Mouse (Mus musculus): ENCODE data around the gene Ino80. TPM values are rescaled to one million over a fixed set of nuclear protein-coding genes. Genes with fewer than 3 reads are reported as not detected.

Gene Ino80
- polyA plus RNA-seq (2014; fragmentation: Nextera tagmentation; extraction: Ambion mirVana): 6.7 and 6.9 TPM in 2 replicates

GRCm38 (mm10) chr2:119477571-119478396, at the start of gene Ino80:
Ino80 (minus strand) TSS chr2:119477687.
- Histone ChIP-seq H3K27me3 (ENCODE audit: insufficient read depth, low read length) (no peaks in the 10 kb centered on the region), H3K4me3 (ENCODE audit: low read depth, low read length) (peak within 1 kb of the TSS; percentile 95), H3K4me2 (peak within 1 kb of the TSS; percentile 83), H3K9ac (peak within 1 kb of the TSS; percentile 96), H3K4me1 (ENCODE audit: insufficient read depth) (no peaks in the 10 kb centered on the region), H3K9me3 (ENCODE audit: low read depth, low read length) (no peaks in the 10 kb centered on the region), H3K27ac (ENCODE audit: low read depth) (peak within 1 kb of the TSS; percentile 98), H3K36me3 (ENCODE audit: insufficient read depth) (no peaks in the 10 kb centered on the region)
- DNase-seq (peak; percentile 100), ATAC-seq (ENCODE audit: insufficient read depth) (peak; percentile 95)
- no peak for TF ChIP-seq CTCF (IDR thresholded peaks at IDR 0.05; ENCODE audit: low read depth)
- WGBS: under 1% methylated on average over 71 of the region's 72 CpGs

GRCm38 (mm10) chr2:119525422-119525821, 47.9 kb upstream of the Ino80 start:
- H3K4me3 ChIP-seq (ENCODE audit: low read depth, low read length): no peak overlapping the region
- DNase-seq (no peak), ATAC-seq (ENCODE audit: insufficient read depth) (no peak)
- H3K9ac ChIP-seq: no peak overlapping the region
- H3K27me3 ChIP-seq (ENCODE audit: insufficient read depth, low read length): no peaks in the 10 kb centered on the region
- H3K9me3 ChIP-seq (ENCODE audit: low read depth, low read length): no peaks in the 10 kb centered on the region
- no peak overlapping the region for H3K4me2 ChIP-seq
- 48% methylated on average over 4 of the region's 4 CpGs for WGBS
- no peak for TF ChIP-seq CTCF (IDR thresholded peaks at IDR 0.05; ENCODE audit: low read depth)
- H3K27ac ChIP-seq (ENCODE audit: low read depth): no peak overlapping the region
- no peaks in the 10 kb centered on the region for H3K36me3 ChIP-seq (ENCODE audit: insufficient read depth)
- no peaks in the 10 kb centered on the region for H3K4me1 ChIP-seq (ENCODE audit: insufficient read depth)

- H3K4me1 ChIP-seq (ENCODE audit: insufficient read depth): no peaks in the 10 kb centered on the region
- DNase-seq: no peak
- H3K4me2 ChIP-seq: no peak overlapping the region
- TF ChIP-seq CTCF (IDR thresholded peaks at IDR 0.05; ENCODE audit: low read depth): no peak
- H3K36me3 ChIP-seq (ENCODE audit: insufficient read depth): no peaks in the 10 kb centered on the region
- H3K9ac ChIP-seq: no peak overlapping the region
- no peak overlapping the region for H3K27ac ChIP-seq (ENCODE audit: low read depth)
- H3K27me3 ChIP-seq (ENCODE audit: insufficient read depth, low read length): no peaks in the 10 kb centered on the region
- 73% methylated on average over 4 of the region's 4 CpGs for WGBS
- H3K4me3 ChIP-seq (ENCODE audit: low read depth, low read length): no peak overlapping the region
- H3K9me3 ChIP-seq (ENCODE audit: low read depth, low read length): no peaks in the 10 kb centered on the region
- no peak for ATAC-seq (ENCODE audit: insufficient read depth)
These were observed 46.3 kb upstream of the Ino80 start for GRCm38 (mm10) chr2:119523836-119524235.

GRCm38 (mm10) chr2:119520550-119520949, 43.1 kb upstream of the Ino80 start:
- Histone ChIP-seq H3K36me3 (ENCODE audit: insufficient read depth) (no peaks in the 10 kb centered on the region), H3K9ac (no peak overlapping the region)
- 58% methylated on average over 7 of the region's 7 CpGs for WGBS

GRCm38 (mm10) chr2:119516811-119517210, 39.3 kb upstream of the Ino80 start:
- H3K9ac ChIP-seq: no peak overlapping the region
- no peaks in the 10 kb centered on the region for H3K36me3 ChIP-seq (ENCODE audit: insufficient read depth)
- no peaks in the 10 kb centered on the region for H3K4me1 ChIP-seq (ENCODE audit: insufficient read depth)
- TF ChIP-seq CTCF (IDR thresholded peaks at IDR 0.05; ENCODE audit: low read depth): no peak
- DNase-seq (no peak), ATAC-seq (ENCODE audit: insufficient read depth) (no peak)
- H3K9me3 ChIP-seq (ENCODE audit: low read depth, low read length): no peaks in the 10 kb centered on the region
- no peak overlapping the region for H3K27ac ChIP-seq (ENCODE audit: low read depth)
- H3K4me3 ChIP-seq (ENCODE audit: low read depth, low read length): no peak overlapping the region
- no peak overlapping the region for H3K4me2 ChIP-seq
- 29% methylated on average over 5 of the region's 5 CpGs for WGBS
- H3K27me3 ChIP-seq (ENCODE audit: insufficient read depth, low read length): no peaks in the 10 kb centered on the region

More at GRCm38 (mm10) chr2:119520550-119520949, 43.1 kb upstream of the Ino80 start:
- Histone ChIP-seq H3K4me3 (ENCODE audit: low read depth, low read length) (no peak overlapping the region), H3K9me3 (ENCODE audit: low read depth, low read length) (no peaks in the 10 kb centered on the region), H3K4me1 (ENCODE audit: insufficient read depth) (no peaks in the 10 kb centered on the region), H3K27ac (ENCODE audit: low read depth) (no peak overlapping the region), H3K4me2 (no peak overlapping the region), H3K27me3 (ENCODE audit: insufficient read depth, low read length) (no peaks in the 10 kb centered on the region)
- peak; percentile 28 for TF ChIP-seq CTCF (IDR thresholded peaks at IDR 0.05; ENCODE audit: low read depth)
- DNase-seq (peak; percentile 66), ATAC-seq (ENCODE audit: insufficient read depth) (no peak)

- ATAC-seq (ENCODE audit: insufficient read depth) (no peak), DNase-seq (no peak)
- Histone ChIP-seq H3K9me3 (ENCODE audit: low read depth, low read length) (no peaks in the 10 kb centered on the region), H3K4me1 (ENCODE audit: insufficient read depth) (no peaks in the 10 kb centered on the region), H3K36me3 (ENCODE audit: insufficient read depth) (no peaks in the 10 kb centered on the region), H3K27me3 (ENCODE audit: insufficient read depth, low read length) (no peaks in the 10 kb centered on the region), H3K27ac (ENCODE audit: low read depth) (no peak overlapping the region), H3K4me2 (no peak overlapping the region), H3K4me3 (ENCODE audit: low read depth, low read length) (no peak overlapping the region), H3K9ac (no peak overlapping the region)
- TF ChIP-seq CTCF (IDR thresholded peaks at IDR 0.05; ENCODE audit: low read depth): no peak
- WGBS: 68% methylated on average over 3 of the region's 3 CpGs
These were observed 36.6 kb upstream of the Ino80 start for GRCm38 (mm10) chr2:119514026-119514522.

GRCm38 (mm10) chr2:119512292-119512691, 34.8 kb upstream of the Ino80 start:
- WGBS: 77% methylated on average over 3 of the region's 3 CpGs
- no peaks in the 10 kb centered on the region for H3K4me1 ChIP-seq (ENCODE audit: insufficient read depth)
- no peak for ATAC-seq (ENCODE audit: insufficient read depth)
- no peak overlapping the region for H3K4me3 ChIP-seq (ENCODE audit: low read depth, low read length)
- no peaks in the 10 kb centered on the region for H3K36me3 ChIP-seq (ENCODE audit: insufficient read depth)
- H3K9me3 ChIP-seq (ENCODE audit: low read depth, low read length): no peaks in the 10 kb centered on the region
- peak; percentile 26; the same call in 1 of the 2 replicates for TF ChIP-seq CTCF (IDR thresholded peaks at IDR 0.05; ENCODE audit: low read depth)
- H3K9ac ChIP-seq: no peak overlapping the region
- H3K27me3 ChIP-seq (ENCODE audit: insufficient read depth, low read length): no peaks in the 10 kb centered on the region
- H3K4me2 ChIP-seq: no peak overlapping the region
- DNase-seq: peak; percentile 13
- H3K27ac ChIP-seq (ENCODE audit: low read depth): no peak overlapping the region
